Mouse (Mus musculus) lung, postnatal 36 days (tissue): Measurements from ENCODE around the gene Rhag.
A peak's percentile ranks its signal among the peaks of the same experiment; 100 is the strongest.

Experiments
- DNase-seq: peaks from one replicate; pipeline ENCODE4 v3.0.0; 2022; ENCODE audit warnings: mixed read lengths

Gene Rhag

GRCm38 (mm10) chr17:40875568-40875967 lies 64.6 kb downstream of the Rhag start:
- no peak for DNase-seq

GRCm38 (mm10) chr17:40877741-40878140 lies 66.8 kb downstream of the Rhag start:
- no peak for DNase-seq

GRCm38 (mm10) chr17:40879528-40879923 lies 68.6 kb downstream of the Rhag start:
- no peak for DNase-seq

- DNase-seq = peak; percentile 82
Observed at GRCm38 (mm10) chr17:40879924-40880691, 69.2 kb downstream of the Rhag start, which contains the start of gene 9130008F23Rik. Gene 9130008F23Rik (minus strand): TSS chr17:40880559.

- DNase-seq = no peak
Observed at GRCm38 (mm10) chr17:40882172-40882571, 71.2 kb downstream of the Rhag start.

- no peak for DNase-seq
Observed at GRCm38 (mm10) chr17:40885155-40885554, 74.2 kb downstream of the Rhag start.

- DNase-seq = no peak
Observed at GRCm38 (mm10) chr17:40887849-40888536, 77.1 kb downstream of the Rhag start.
